Mouse (Mus musculus): ENCODE data around the gene Efcab10.

Efcab10 gene

GRCm38 (mm10) chr12:33394804-33395623, at the start of gene Efcab10:
TSS of gene Efcab10 (plus strand) at chr12:33394854.
- peak; percentile 27 to 53 for DNase-seq (ENCODE audit: inconsistent age in 2 of 2, low spot score in 1 of 2)

GRCm38 (mm10) chr12:33344970-33345772, 49.5 kb upstream of the Efcab10 start:
- no peak for DNase-seq (ENCODE audit: inconsistent age in 2 of 2, low spot score in 1 of 2)

DNA sequence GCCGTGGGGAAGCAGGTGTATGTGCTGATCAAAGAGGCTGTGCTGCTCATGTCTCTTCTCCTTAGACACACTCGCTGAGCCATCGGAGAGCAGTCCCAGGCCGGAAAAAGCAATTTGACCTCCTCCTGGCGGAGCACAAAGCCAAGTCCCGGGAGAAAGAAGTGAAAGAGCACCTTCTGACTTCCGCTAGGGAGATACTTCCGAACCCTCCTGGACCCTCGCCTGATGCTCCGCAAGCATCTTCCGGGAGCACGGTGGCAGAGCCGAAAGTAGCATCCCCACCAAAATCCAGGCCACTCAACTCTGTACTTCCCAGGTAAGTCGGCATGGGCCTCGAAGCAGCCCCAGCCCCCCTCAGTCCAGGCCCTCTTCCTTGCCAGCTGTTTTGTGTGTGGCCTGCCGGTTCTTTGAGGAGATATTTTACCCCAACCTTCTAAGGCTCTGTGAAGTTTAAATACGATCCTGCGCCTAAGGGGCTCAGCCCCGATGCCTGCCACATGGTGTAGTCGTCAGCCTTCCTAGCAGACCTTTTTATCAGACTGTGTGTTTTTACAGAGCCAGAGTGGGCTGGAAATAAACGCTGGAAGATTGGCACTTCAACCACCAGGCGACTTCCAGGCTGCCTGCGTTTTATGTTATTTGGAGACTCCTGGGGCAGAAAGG, 48.8 kb upstream of the Efcab10 start:
- no peak for DNase-seq (ENCODE audit: inconsistent age in 2 of 2, low spot score in 1 of 2)

- DNase-seq (ENCODE audit: inconsistent age in 2 of 2, low spot score in 1 of 2), result no peak
These were observed 42.0 kb upstream of the Efcab10 start for GRCm38 (mm10) chr12:33352671-33353070.

DNA sequence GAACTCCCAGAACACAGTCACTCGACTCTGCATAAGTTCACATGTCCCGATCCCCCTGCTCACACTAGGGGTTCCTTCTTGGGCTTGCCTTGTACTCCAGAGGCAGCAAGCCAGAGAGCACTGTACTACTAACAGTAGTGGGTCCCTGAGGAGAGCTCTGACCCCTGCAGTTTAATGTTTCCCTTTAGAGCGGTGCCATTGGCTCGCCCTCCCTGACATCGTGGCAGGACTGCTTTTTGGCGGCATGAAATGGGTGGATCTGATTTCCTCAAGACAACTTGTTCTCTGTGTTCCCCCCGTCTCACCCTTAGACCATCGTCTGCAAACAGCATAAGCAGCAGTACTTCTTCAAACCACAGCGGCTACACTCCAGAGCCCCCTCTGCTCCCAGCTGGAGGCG, 36.3 kb upstream of the Efcab10 start:
- DNase-seq (ENCODE audit: inconsistent age in 2 of 2, low spot score in 1 of 2), result no peak

GRCm38 (mm10) chr12:33359209-33359608, 35.4 kb upstream of the Efcab10 start:
- peak in 1 of 2 experiments; percentile 38 for DNase-seq (ENCODE audit: inconsistent age in 2 of 2, low spot score in 1 of 2)

- peak; percentile 37 to 75 for DNase-seq (ENCODE audit: inconsistent age in 2 of 2, low spot score in 1 of 2)
These were observed 34.7 kb upstream of the Efcab10 start for GRCm38 (mm10) chr12:33359878-33360482.

DNA sequence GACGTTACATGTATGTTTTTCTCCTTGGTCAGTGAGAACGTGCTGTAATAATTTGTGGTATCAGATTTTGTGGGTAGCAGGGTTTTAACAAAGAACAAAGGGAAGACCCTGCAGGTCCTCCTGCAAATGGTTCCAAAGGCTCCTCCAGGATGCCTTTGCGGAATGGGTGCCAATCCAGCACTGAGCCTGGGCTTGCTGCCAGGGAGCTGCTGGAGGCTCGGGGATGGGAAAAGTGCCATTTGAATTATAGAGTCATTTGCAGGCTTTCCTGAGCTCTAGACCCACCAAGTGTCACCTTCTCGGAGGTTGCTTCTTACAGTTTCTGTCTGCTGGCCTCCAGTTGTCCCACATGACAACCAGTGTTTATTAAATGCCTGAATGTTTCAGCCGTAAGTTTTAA, 33.9 kb upstream of the Efcab10 start:
- peak; percentile 51 to 77 for DNase-seq (ENCODE audit: inconsistent age in 2 of 2, low spot score in 1 of 2)

DNA sequence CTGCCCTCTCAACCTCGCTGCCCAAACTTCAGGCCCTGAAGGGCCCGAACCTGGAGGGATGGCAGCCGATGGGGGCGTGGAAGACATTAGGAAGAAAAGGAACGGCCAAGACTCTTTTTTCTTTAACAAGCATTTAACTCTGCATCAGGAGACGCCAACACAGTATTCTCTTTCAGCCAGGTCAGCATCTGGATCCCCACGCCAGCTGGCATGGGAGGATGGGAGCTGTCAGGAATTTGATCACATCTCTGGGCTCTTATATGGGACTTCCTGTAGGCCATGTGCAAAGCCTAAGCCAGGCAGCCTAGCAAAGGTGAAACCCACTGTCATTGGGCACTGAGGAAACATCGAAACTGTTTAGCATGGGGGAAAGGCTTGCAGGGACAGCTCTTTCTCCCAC, 30.1 kb upstream of the Efcab10 start:
- no peak for DNase-seq (ENCODE audit: inconsistent age in 2 of 2, low spot score in 1 of 2)

- no peak for DNase-seq (ENCODE audit: inconsistent age in 2 of 2, low spot score in 1 of 2)
These were observed 29.5 kb upstream of the Efcab10 start for GRCm38 (mm10) chr12:33365133-33365532.

- peak in 1 of 2 experiments; percentile 73 for DNase-seq (ENCODE audit: inconsistent age in 2 of 2, low spot score in 1 of 2)
These were observed 25.1 kb upstream of the Efcab10 start for GRCm38 (mm10) chr12:33369555-33369954.

DNA sequence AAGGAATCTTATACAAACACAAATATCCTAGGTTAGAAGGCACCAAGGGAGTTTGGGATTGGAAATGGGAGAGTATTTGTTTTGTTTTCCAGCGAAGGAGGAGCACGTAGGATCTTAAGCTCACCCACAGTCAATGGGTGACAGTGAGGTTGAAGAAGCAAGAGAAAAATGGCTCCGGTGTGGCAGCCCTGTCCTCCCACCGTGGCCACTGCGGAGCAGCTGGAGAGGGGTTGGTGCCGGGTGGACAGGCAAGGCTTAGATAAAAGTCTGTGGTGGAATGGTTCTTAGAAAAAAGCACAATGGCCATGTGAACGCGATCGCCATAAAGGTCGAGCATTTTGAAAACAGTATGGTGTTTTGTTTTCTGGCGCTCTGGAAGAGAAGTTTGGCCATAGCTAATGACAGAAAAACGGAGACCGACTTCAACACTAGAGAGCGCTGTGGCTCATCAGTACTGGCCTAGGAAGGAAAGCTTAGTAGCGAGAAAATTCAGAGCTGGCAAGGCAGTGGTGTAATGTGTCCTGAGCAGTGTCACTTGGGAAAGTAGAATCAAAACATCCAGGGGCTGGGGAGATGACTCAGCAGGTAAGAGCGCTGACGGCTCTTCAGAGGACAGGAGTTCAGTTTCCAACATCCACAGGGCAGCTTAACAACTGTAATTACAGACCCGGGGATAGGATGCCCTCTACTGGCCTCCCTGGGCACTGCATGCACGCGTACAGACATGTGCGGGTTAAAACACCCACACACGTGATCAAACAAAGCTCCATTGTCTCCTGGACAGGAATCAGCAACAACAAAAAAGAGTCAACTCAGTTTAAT, 14.8 kb upstream of the Efcab10 start:
- DNase-seq (ENCODE audit: inconsistent age in 2 of 2, low spot score in 1 of 2), result peak; percentile 80 to 95

- peak; percentile 64 to 90 for DNase-seq (ENCODE audit: inconsistent age in 2 of 2, low spot score in 1 of 2)
These were observed 5.8 kb upstream of the Efcab10 start for GRCm38 (mm10) chr12:33388842-33389241.

DNA sequence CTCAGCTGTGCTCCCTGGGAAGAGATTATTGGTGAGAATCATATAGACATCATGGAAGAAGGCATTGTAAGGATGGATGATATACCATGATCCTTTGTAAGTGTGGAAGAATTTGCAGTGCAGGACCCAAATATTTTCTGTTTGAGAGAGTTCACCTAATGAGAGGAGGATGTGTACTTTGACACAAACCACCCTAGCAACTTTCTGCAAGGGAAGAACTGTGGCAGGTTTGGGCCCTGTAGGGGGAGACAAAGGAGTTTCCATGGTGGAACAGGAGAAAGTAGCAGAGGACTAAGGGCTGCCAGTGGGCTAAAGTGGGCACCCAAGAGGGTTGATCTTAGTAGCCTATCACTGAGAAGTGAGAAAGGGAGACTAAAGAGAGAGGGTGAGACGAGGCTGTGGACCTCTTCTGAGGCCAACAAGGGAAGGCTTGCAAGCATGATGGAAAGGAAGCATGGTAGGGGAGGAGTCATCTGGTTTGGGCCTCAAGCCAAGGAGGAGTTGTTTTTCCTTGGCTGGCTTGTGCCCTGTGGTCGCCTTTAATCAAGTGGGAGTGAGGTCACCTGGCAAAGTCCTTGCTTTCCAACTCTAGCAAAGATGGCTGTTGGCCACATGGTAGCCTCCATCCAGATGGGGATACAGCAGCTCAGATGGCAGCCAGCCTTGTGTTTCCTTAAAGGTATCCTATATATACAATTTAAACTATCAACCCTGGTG, 3.7 kb upstream of the Efcab10 start:
- DNase-seq (ENCODE audit: inconsistent age in 2 of 2, low spot score in 1 of 2), result peak in 1 of 2 experiments; percentile 51

- DNase-seq (ENCODE audit: inconsistent age in 2 of 2, low spot score in 1 of 2), result peak in 1 of 2 experiments; percentile 17
These were observed 8.6 kb downstream of the Efcab10 start for GRCm38 (mm10) chr12:33403265-33403693.

GRCm38 (mm10) chr12:33404996-33405395, 10.3 kb downstream of the Efcab10 start:
- no peak for DNase-seq (ENCODE audit: inconsistent age in 2 of 2, low spot score in 1 of 2)

GRCm38 (mm10) chr12:33405398-33406026, 10.9 kb downstream of the Efcab10 start:
- no peak for DNase-seq (ENCODE audit: inconsistent age in 2 of 2, low spot score in 1 of 2)

DNA sequence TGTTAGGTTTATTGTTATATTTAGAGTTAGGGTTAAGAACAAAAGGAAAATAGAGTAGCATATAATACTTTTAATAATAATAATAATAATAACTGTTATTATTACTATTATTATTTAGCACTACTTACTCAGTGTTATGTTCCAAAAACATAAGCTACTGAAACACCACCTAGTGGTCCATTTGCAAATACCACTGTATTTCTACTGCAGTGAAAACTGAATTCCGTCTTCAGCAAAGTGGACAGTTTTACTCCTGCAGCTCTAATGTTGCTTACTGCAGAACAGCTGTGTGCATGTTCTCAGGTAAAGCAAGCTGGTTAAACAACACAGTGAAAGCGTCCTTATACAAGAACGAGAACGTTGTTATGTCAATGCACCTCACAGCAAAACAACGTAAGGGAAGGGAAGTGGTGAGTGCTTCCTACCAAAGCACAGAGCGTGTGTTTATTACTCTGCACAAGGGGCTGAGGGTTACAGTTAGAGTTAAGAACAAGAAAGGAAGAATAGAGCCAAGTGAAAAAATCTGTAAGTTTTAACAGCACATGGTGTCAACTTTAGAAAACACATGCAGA, 17.0 kb downstream of the Efcab10 start:
- no peak for DNase-seq (ENCODE audit: inconsistent age in 2 of 2, low spot score in 1 of 2)

DNA sequence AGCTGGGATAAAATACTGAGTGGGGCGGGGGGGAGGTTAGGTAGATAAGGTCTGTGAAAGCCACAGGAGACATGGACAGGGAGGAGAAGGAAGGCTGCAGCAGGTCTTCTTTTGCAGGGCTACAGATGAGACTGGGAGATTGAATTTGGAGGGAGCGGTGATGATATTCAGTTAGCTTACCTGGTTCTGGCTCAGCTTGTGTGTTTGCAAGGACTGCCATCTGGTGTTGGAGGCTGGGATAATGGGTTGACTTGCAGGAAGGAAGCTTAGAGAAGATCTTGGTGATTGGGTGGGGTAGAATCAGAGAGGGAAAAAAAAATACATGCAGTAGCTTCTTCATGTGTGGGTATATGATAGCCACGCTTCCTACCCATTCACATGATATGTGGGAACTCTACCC, 29.7 kb downstream of the Efcab10 start:
- DNase-seq (ENCODE audit: inconsistent age in 2 of 2, low spot score in 1 of 2), result peak in 1 of 2 experiments; percentile 68
